Mouse (Mus musculus): ENCODE results near the gene Cdh9.

DNA sequence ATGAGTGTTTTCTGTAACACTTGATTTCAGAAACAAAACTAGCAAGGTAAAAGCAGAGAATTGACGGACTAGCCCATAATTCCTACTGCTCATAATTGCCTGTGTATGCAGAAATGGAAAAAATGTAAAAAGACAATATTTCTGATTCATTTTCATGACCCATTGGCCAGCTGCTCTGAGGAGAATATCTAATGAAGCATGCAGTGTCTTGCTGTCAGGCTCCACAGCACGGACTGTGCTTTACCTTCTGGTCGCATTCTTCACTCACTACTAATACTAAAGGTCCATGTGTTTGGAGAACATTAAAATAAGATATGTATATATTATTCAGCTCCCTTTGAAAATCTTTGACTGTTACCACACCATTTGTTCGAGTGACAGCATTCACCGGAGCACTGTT lies 49.5 kb upstream of the Cdh9 start:
- TF ChIP-seq CTCF (IDR thresholded peaks at IDR 0.05; ENCODE audit: low read depth, low read length) (no peak), TAL1 (conservative IDR thresholded peaks at IDR 0.05; ENCODE audit: low read depth, low read length) (no peak), GATA1 (IDR thresholded peaks at IDR 0.05; ENCODE audit: borderline replicate concordance, low read length) (no peak)
